Mouse (Mus musculus) 3T3-L1 (cell line): ENCODE measurements around the gene C530008M17Rik.
A peak's percentile ranks its signal among the peaks of the same experiment; 100 is the strongest.
"Not testable (repeated sequence)": the region's sequence is repeated elsewhere in the genome, so short reads cannot be mapped to it uniquely, and the experiment has no call there.

ENCODE experiments used
- DNase-seq: peaks from one replicate; pipeline ENCODE4 v3.0.0-alpha.2; 2015; ENCODE audit warnings: low read depth, low spot score

Gene C530008M17Rik

GRCm38 (mm10) chr5:76902131-76902530 lies 245.8 kb downstream of the C530008M17Rik start:
- no peak for DNase-seq

- peak; percentile 42 for DNase-seq
These were observed 248.5 kb downstream of the C530008M17Rik start for GRCm38 (mm10) chr5:76904713-76905404.

- peak; percentile 96 for DNase-seq
These were observed 249.3 kb downstream of the C530008M17Rik start, which contains the start of gene Aasdh for GRCm38 (mm10) chr5:76905405-76906154. Aasdh (minus strand) TSS chr5:76905514.

- DNase-seq: no peak
These were observed 249.8 kb downstream of the C530008M17Rik start for GRCm38 (mm10) chr5:76906155-76906499.

- no peak for DNase-seq
These were observed 254.5 kb downstream of the C530008M17Rik start for GRCm38 (mm10) chr5:76910807-76911206.

GRCm38 (mm10) chr5:76912522-76912921 lies 256.2 kb downstream of the C530008M17Rik start:
- DNase-seq: not testable (repeated sequence)

GRCm38 (mm10) chr5:76922833-76923232 lies 266.5 kb downstream of the C530008M17Rik start:
- DNase-seq: peak; percentile 80
